Mouse (Mus musculus): ENCODE measurements around the gene Stx12. TPM values are rescaled to one million over a fixed set of nuclear protein-coding genes. Genes with fewer than 3 reads are reported as not detected.

Gene Stx12
- 6.6 and 9.4 TPM in 2 replicates for polyA plus RNA-seq (2012; ENCODE audit: low replicate concordance)

DNA sequence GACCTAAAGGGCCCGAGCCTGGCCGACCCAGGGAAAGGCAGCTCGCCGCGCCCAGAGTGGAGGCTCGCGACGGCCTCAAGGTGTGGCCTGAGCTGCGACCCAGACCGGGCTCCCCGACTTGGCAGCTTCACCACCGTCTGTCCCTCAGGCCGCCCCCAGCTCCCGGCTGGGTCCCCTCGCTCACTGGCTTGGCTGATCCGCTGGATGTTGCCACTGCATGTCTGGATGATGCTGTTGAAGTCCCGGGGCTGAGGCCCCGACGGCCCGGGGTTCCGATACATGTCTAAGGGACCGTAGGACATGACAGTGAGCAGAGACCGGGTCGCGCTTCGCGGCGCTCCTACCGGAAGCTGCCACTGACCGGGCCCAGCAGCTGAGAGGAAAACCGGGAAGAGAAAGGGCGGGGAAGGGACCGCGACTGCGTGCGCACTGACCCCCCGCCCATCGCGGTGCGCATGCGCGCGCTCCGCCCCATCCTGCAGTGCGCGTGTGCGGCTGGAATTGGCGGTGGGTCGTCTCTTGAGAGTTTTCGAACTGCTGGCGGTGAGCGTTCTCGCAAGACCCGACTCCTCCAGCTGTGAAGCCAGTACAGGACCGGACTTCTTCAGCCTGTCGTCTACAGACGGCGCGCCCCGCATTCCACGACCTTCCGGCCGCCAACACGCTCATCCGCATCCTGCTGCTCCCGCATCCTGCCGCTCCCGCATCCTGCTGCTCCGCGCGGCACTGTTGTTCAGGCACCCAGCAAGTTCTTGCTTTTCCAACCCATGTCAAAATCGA lies at the start of gene Stx12:
Gene Stx12 (minus strand): TSS at position 446 of the 780 bp plus-strand sequence.

DNA sequence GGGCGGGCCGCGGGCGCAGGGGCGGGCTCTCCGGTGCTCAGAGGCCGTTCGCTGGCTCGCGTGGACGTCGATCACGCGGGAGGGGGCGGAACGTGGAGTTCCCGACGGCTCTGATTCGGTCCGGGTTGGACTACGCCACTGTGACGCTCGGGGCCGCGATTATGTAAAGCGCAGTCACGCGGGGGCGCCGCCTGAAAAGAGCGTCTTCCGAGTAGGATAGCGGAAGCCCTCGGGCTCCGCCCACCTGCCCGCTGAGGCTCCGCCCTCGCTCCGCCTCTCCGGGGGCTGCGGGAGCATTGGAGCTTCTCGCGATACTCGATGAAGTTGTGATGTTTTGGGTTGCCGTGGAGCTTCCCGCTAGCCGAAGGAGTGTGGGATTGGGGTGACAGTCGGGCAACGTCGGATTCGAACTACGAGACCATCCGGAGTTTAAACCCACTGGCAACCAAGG lies 38.3 kb upstream of the Stx12 start, which contains the start of gene Fam76a:
Gene Fam76a (minus strand): TSS at position 1 of the 451 bp plus-strand sequence.

DNA sequence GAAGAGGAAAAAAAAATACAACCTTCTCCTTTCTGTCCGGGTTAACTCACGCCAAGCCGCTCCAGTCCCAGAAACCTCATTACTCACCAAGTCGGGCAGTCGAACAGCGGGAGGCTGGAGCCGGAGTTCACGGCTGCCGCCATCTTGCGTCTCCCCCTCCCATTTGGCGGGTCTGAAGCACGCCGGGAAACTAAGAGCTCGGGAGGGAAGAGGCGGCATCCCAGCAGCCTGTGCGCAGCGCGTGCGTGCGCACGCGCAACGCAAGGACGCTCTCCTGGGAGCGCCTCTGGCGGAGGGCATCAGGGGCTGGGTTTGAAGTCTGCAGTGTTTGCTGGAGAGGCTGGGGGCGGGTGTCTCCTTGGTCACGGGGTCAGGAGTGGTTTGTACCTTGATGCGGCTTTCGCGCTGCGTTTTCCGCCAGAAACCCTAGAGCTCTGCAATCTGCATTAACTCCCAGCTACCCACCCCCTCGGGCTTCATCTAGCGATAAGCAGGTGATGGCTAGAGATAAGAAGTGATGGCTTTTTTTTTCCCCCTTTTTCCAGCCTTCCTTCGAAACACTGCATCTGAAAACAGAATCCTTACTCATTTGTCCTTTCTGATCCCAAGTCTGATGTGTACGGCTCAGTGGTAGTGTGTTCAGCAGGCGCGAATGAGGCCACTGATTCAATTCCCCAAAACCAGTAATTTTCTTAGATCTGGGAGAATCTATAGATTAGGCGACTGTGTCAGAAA lies 41.2 kb downstream of the Stx12 start, which contains the start of gene Ppp1r8:
Gene Ppp1r8 (minus strand): TSS at position 200 of the 735 bp plus-strand sequence.

Other genes starting within 250 kb of the Stx12 start
- gene Eya3, start 245.5 kb downstream of the Stx12 start, polyA plus RNA-seq (2012; ENCODE audit: low replicate concordance) = 4.0 and 4.3 TPM in 2 replicates
- gene Xkr8, start 152.0 kb downstream of the Stx12 start, polyA plus RNA-seq (2012; ENCODE audit: low replicate concordance) = 0.53 and 0.90 TPM in 2 replicates
- 2.0 and 7.2 TPM in 2 replicates for gene Smpdl3b, start 127.3 kb downstream of the Stx12 start, polyA plus RNA-seq (2012; ENCODE audit: low replicate concordance)
- 11.9 and 27.3 TPM in 2 replicates for gene Rpa2, start 116.2 kb downstream of the Stx12 start, polyA plus RNA-seq (2012; ENCODE audit: low replicate concordance)
- 98.8 and 232 TPM in 2 replicates for gene Themis2, start 88.1 kb downstream of the Stx12 start, polyA plus RNA-seq (2012; ENCODE audit: low replicate concordance)
- gene Ppp1r8, start 41.3 kb downstream of the Stx12 start, polyA plus RNA-seq (2012; ENCODE audit: low replicate concordance) = 14.9 and 31.2 TPM in 2 replicates
- 3.5 and 16.4 TPM in 2 replicates for gene Fam76a, start 38.0 kb upstream of the Stx12 start, polyA plus RNA-seq (2012; ENCODE audit: low replicate concordance)
- 30.6 and 44.0 TPM in 2 replicates for gene Fgr, start 89.6 kb upstream of the Stx12 start, polyA plus RNA-seq (2012; ENCODE audit: low replicate concordance)
- 92.9 and 191 TPM in 2 replicates for gene Ahdc1, start 126.8 kb upstream of the Stx12 start, polyA plus RNA-seq (2012; ENCODE audit: low replicate concordance)
- gene Wasf2, start 246.0 kb upstream of the Stx12 start, polyA plus RNA-seq (2012; ENCODE audit: low replicate concordance) = 145 and 160 TPM in 2 replicates